Mouse (Mus musculus) fat pad, adult 2 months (tissue): ENCODE data around the gene Wwox.

Experiments
- DNase-seq: peaks from one replicate; pipeline ENCODE4 v3.0.0-alpha.2; 2011; ENCODE audit warnings: low read depth, low spot score; ENCODE audit errors: extremely low read depth

Wwox gene

DNA sequence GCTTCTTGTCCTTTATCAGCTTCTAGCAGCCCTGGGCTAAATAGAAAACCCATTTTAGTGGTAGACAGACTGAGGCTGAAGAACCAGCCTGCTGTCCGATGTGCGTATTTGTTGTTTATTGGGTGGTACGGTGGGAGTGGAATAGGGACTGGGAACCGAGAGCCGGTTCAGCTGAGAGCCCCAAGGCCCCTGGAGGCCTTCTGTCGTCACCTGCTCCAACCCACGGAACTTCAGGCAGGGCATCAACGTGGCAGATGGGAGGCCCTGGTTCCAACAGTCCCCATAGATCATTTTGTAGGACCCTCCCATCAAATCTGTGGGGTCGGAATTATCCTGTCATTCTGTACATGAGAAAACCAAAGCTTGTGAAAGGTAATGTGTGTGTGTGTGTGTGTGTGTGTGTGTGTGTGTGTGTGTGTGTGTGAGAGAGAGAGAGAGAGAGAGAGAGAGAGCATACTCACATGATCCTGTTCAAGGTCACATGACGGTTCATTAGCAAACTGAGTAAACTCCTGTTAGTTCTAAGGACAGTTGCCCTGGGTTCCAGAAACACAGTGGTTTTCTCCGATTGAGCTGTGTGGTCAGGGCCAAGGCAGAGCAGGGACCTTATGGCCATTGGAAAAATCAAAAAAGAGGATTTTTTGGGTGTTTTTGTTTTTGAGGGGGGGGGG is 443.6 kb downstream of the Wwox start:
- DNase-seq = no peak

DNA sequence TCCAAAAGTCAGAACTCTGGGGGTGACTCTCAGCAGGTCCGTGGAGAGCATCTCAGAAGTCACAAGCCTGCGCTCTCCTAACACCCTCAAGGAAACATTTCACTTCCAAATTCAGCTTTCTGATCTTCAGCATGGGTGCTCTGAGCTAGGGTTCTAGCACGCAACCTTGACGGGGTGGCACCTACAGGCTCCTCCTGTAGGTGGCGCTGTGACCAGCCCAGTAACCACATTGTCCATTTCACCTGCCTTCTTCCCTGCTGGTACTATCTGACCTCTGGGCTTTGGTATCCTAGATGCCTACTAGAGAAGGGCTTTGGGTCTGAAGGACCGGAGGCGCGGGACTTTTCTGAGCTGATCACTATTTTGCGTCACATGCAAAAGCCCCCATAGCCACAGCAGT is 444.5 kb downstream of the Wwox start:
- no peak for DNase-seq

DNA sequence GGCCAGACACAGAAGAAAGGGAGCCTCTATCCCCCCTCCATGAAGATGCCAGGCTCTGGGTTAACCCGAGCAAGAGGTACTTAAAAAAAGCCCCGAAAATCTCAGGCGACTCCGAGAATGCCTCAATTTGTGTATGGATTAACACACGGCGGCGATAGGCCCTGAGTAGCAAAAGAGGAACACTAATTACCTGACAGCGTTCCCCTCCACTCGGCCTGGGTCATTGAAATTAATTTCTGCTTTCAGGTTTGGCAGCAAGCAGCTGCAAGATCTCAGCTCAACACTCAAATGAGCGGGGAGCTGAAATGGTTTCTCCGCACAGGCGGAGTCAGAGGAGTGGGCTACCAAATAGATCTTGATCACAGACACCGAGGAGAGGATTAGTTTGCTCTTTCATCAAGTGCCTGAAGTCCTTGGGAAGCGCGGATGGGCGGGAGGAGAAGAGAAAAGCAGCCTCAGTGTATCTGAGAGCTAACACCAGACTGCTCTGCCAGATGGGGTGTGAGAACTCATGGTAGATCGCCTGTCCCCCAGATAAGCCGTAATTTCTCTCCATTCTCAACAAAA is 445.7 kb downstream of the Wwox start:
- no peak for DNase-seq

DNA sequence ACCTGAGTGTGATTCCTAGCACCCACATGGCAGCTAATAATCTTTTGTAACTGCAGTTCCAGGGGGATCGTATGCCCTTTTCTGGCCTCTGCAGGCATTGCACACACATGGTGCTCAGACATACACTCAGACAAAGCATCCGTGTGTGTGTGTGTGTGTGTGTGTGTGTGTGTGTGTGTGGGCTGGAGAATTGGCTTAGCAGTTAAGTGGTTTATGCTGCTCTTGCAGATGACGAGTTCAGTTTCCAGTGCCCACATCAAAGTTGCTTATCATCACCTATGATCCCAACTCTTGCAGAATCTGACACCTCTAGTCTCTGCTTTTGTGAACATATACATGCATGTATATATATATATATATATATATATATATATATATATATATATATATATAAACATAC is 448.9 kb downstream of the Wwox start:
- DNase-seq = no peak

DNA sequence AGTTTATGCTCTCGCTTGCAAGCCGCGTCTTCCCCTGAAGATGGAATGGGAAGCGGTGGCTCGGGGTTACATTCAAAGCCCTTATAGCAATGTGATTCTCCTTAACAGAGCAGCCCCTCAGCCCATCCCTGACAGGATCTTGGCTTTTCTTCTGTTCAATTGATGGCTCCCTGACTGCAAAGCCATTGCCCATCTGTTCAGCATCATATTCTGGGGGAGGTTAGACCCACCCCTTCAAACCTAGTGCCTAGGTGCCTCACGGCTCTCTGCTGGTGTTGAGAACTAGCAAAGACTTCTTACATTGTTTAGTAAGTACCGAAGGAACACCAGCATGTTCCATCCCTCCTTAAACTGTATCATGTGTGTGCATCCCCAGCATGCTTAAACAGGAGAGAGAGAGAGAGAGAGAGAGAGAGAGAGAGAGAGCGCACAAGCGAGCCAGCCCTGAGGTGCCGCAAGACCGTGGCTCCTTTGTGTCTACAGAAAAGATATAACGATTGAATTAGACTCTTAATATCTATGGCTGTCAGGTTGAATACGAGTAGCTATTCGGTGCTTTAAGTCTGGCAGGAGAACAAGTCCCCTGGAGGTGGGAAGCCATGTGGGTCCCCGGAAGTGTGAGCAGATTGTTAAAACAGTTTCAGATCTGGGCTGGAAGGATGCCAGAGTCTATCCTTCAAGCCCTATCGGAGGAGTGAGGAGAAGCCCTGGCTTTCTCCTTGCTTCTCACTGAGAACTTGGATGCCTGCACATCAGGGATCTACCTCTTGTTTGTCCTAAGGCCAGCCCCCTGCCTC is 450.3 kb downstream of the Wwox start:
- DNase-seq = no peak

DNA sequence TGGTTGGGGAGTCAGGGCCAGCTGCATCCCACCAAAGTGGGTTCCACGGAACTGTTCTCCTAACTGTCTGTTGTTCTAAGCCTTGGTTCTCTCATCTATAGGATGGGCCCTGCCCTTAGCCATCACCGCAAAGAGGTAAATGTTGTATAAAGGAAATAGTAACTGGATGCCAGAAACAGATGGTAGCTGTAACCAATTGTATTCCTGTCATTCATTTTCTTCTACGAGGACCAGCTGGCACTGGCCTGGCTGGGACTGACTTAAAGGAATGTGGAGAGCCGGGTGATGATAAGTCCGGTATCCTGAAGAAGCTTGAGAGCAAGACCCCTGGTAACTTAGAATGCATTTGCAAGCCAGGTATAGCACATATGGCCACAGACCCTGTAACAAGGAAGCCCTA is 451.0 kb downstream of the Wwox start:
- DNase-seq = no peak

DNA sequence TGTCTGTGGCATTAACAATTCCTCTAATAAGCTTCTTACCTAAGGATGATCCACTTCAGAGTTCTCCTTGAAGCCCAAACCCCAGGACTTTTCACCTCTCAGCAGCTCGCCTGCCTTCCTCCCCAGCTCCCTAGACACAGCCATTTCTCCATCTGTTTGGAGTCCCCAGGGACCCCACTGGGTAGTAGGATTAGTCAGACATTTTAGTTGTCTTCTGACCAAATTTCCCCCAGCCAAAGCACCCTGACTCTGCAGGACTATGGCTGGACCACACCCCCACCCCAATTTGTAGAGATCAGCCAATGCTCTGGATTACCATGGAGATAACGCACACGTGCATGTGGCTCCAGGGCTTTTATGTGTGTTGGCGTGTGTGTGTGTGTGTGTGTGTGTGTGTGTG is 451.8 kb downstream of the Wwox start:
- DNase-seq = no peak

DNA sequence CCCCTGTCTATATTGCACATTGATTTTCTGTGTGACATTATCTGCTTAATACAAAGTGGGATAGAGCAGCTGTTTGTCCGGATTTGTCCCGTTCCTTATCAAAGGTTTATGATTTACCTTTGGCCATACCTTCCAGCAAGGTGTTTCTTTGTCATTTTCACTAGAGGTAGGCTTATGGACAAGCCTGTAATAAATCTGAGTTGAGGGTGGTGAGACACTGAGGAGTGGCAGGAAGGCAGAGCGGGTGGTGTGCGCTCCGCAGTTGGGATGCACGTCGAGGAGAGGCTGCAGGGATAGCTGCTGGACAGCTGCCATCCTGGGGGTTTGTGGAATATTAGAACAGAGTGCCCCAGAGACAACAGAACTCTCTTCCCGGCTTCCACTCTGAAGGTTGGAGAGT is 458.0 kb downstream of the Wwox start:
- no peak for DNase-seq

DNA sequence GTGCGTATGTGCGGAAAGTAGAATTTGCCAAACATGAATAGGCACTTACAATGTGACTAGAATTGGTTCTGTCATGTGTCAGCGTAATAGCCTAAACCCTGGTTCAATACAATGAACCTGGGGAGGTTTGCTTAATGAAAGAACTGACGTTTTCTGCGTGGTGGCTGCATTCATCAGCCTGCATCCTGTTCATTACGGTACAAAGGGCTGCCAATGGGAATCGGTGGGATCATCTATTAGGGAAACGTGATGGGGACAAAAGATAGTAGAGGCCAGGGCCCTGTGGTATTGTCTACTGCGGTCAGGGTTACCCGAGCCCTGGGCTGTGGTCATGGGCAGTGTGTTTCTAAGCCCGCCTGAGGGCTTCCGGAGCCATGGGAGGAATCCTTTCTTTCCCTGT is 459.7 kb downstream of the Wwox start:
- no peak for DNase-seq

DNA sequence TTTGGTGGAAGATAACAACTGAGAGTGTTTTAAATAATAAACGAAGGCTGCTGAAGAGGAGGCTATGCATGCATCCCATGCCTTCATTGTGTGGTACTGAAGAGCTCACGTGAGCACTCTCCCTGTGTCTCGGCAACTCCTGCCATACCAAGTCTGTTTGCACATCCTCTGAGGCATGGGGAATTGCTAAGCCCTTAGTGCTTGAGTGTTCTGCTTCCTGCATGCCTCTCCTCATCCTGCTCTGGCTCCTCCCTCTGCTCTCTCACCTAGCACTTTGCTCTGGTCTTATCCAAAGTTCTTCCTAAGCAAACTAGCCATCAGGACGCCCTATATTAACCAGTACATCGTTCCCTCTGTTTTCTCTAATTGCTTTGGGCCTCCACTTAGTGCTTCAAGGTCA is 463.1 kb downstream of the Wwox start:
- DNase-seq = no peak

DNA sequence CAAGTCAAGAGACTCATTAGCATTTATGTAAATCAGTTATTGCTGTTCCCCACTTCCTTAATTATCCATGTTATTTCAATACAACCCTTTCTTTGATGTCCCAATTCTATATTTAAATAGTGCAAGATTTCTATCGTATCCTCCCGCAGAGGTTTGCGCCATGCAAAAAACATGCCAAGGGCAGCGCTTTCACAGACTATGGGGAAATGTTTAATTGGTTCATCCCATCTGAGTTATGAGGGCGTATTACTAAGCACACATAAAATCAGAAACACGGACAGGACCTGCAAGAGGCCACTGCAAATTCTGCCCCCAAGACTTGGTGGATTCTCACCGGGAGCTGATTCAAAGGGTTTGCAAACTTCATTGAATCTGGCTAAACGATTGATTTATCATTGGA is 468.6 kb downstream of the Wwox start:
- peak; percentile 80 for DNase-seq

DNA sequence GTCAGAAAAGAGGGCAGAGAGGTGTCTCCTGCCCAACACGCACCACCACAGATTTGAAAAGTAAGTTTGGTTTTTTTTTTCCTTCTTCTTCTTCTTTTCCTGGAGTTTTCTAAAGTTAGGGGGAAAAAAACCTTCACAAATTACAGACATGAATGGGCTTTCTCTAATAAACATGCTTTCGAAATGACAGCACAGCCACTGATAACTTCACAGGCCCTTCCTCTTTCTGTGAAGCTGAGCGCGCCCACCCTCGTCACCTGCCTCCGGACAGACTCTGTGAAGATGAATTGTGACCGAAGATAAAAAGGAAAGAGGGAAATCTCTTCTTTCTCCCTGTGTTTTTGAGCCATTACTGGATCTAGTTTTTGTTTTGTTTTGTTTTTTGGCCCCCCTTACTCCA is 469.1 kb downstream of the Wwox start:
- DNase-seq = no peak

DNA sequence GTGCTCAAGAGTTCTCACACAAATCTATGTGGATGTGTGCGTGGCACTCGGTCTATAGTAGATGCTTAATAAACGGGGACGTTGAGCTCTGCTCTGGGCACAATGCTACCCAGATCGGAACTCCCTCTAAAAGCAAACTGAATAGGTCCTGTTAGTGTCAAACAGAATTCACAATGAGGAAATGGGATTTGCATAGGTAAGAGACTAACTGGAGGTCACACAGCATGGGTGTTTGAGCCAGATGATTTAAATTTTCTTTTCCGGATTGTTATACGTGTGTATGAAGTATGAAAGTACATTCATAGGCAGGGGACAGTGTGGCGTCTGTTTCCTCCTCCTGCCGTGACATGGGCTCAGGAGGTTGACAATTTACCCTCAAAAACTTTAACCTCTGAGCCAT is 469.7 kb downstream of the Wwox start:
- no peak for DNase-seq

DNA sequence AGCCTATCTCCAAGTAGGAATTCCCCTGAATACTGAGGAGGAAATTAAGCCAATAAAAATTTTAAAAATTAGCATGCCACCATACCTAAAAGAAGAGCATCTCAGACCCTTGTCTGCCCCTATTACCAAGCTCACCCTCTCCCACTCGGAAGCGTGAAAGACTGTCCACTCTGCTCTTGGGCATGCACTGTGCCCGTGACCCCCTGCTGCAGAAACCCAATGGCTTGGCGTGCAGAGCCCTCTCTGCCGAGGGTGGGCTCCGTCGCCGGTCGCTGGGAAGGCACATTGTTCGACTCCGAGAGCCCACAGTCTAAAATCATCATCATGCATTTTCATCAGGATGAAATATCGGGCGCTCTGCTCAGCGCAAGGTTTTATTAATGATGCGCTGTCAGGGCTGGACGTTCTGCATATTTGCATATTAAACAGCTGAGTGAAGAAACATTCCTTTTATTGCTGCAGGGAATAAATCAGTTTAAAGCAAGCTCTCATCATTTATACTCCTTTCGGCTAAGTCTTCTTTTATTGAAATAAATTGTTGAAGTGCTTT is 471.7 kb downstream of the Wwox start:
- no peak for DNase-seq

DNA sequence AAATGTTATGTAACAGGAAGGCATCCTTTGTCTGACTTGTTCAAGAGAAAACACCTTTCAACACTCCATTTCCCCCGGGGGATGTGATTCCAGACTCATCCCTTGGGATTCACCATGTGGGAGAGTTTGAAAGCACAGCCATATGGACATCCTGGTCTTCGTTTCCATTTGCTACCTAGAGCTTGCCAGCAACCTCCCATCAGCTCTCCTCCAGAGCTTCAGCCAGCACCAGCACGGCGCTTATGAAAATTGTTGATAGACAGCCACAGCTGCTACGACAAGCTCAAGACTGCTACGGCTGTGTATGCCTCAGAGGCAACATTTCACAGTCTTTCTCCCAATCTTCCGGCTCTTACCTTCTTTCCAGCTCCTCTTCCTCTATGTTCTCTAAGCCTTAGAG is 484.2 kb downstream of the Wwox start:
- DNase-seq = peak; percentile 46

DNA sequence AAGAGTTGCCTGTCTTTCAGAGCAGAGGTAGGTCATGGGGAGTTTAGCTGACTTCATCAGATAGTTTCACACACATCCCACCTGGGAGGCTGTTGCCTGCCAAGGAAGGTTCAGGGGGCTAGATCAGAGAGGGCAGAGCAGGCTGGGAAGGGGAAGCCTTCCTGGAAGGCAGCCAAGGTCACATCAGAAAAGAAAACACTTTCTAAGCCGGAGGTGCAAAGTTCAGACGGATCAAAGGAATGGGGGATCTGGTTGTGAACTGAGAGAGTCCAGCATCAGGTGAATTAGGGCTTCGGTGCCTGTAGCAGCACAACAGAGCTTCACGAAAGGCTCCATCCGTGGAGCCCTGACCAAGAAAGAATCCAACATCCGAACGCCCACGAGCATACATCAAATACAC is 488.0 kb downstream of the Wwox start:
- DNase-seq = no peak

DNA sequence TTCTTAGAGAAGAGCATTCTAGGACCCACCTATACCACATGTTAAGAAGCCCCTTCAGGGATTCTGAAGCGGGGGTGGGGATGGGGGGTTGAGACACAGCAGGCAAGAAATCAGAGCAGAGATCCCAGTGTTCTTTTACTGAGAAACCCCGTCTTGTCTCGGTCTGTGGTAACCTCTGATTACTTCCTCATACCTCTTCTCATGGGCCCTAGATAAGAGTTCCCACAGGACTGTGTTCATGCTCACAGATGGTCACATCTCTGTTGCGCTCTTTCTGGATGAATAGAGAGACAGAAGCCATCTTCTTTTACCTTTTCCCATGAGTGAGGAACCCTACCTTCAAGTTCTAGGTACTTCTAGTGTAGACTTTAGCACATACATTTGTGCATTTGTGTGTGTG is 488.5 kb downstream of the Wwox start:
- no peak for DNase-seq

DNA sequence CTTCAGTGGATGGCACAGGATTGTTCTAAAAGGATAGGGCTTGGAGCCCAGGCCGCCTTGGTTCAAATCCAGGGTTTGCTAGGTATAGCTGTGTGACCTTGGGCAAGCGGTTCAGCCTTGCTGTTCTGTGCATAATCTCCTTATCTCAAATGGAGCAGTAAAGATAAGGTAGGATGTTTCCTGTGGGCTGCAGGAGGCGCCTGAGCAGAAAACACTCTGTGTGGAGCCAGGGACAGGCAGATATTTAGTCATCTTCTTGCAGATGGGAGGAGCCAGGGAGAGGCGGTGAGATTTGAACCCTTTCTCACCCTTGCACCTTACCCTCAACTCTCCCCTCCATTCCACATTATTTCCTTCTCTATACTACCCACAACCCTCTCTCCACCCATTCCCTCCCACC is 490.1 kb downstream of the Wwox start:
- DNase-seq = no peak

DNA sequence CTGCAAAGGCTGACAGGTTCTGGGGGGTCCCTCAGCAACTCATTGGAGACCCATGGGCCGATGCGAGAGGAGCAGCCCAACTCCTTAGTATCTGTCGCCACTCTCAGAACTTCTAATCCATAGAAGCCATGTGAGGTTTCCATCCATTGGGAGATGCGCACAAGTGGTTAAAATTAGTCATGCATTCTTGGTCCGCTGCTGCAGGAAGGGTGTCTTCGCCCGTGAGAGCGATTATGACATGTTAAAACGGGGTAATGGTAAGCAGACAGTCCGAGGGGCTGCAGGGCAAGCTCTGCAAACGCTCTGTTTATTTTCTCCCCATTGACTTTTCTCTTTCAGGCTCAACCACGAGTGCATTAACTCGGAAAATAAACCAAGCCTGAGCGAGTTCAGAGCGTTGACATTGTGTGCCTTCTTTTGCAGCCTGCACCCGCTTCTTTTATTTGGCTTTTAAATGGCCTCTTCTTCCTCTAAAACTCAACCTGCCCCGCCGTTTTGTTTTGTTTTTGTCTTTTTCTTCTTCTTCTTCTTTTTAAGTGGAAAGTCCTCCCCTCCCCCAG is 492.7 kb downstream of the Wwox start:
- DNase-seq = no peak

DNA sequence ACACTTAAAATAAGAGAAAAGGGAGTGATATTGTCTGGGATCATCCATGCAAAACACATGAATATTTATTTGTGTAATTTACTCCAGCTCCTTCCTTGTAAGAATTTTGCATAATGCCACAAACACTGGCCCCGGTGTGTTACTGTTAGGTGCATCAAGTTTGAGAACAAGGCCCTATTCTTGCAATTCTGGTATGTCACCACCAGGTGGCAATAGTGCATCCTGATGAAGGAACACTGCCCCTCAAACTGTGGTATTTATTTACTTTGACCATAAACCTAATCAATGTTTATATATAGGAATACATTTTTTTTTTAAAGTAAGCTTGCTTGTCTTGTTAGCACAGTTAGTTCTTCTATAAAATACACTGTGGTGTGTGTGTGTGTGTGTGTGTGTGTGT is 493.8 kb downstream of the Wwox start:
- DNase-seq = no peak

DNA sequence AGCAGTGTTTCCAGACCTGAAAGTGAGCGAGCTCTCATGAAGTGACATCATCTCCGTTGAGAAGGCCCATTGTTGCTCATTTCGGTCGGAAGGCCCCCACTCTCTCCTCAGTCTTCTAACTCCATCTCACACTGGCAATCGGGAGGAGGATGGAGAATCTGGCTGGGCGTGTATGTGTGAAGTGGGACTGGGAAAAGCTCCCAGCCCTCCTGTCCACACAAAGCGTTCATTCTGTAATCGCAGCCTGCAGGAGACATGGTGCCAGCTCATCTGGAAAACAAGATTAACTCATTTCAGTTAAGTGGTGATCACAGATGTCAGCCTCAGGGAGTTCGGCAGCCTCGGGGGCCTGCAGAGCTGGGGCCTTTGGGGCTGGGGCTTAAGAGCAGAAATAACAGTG is 497.4 kb downstream of the Wwox start:
- no peak for DNase-seq

DNA sequence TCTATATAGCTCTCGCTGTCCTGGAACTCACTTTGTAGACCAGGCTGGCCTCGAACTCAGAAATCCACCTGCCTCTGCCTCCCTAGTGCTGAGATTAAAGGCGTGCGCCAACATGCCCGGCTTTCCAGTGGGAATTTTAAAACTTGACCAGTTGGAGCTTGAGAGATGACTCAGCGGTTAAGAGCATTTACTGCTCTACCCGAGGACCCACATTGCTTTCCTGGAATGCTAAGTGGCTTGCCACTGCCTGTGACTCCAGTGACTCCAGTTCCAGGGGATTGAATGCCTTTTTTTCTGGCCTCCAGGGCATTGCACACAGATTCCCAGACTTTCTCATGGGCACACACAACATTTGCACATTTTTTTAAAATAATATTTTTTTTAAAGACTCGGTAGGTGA is 499.9 kb downstream of the Wwox start:
- no peak for DNase-seq
